Mouse (Mus musculus) forebrain, embryonic 14.5 days (tissue): ENCODE results near the gene Gramd4. TPM values are rescaled to one million over a fixed set of nuclear protein-coding genes. Genes with fewer than 3 reads are reported as not detected.

Experiments used
- ATAC-seq: fragments of 200-750 bp; cut with Nextera tagmentation; 2 replicates; pipeline ENCODE4 v1.8.0; 2017; ENCODE audit warnings: mild to moderate bottlenecking, moderate library complexity
- DNase-seq: peaks from one replicate; pipeline ENCODE4 v3.0.0-alpha.2; 2015; ENCODE audit warnings: low spot score
- H3K27ac ChIP-seq: fragments of 300-500 bp; sonication (generic); 2 replicates; pipeline ENCODE4 v1.5.1; 2014; ENCODE audit warnings: low read depth, mild to moderate bottlenecking, control low read depth, low read length, moderate library complexity
- H3K27me3 ChIP-seq: fragments of 300-500 bp; sonication (generic); replicated peaks from 2 replicates; pipeline ENCODE4 v1.6.1; 2014; ENCODE audit warnings: low read length, control low read depth, mixed read lengths; ENCODE audit not compliant: control insufficient read depth, insufficient read depth
- H3K36me3 ChIP-seq: fragments of 300-500 bp; sonication (generic); 2 replicates; pipeline ENCODE4 v1.6.1; 2014; ENCODE audit warnings: low read length, control low read depth; ENCODE audit not compliant: control insufficient read depth, insufficient read depth
- H3K4me1 ChIP-seq: fragments of 300-500 bp; sonication (generic); 2 replicates; pipeline ENCODE4 v1.6.1; 2014; ENCODE audit warnings: antibody characterized with exemption, low read length, control low read depth; ENCODE audit not compliant: control insufficient read depth, insufficient read depth
- H3K4me2 ChIP-seq: fragments of 300-500 bp; sonication (generic); 2 replicates; pipeline ENCODE4 v1.6.1; 2014; ENCODE audit warnings: mild to moderate bottlenecking, control low read depth, low read length
- H3K4me3 ChIP-seq: fragments of 300-500 bp; sonication (generic); 2 replicates; pipeline ENCODE4 v1.5.1; 2014; ENCODE audit warnings: low read depth, low read length, control low read depth
- H3K9ac ChIP-seq: fragments of 300-500 bp; sonication (generic); 2 replicates; pipeline ENCODE4 v1.6.1; 2014; ENCODE audit warnings: mild to moderate bottlenecking, low read length, control low read depth, moderate library complexity
- H3K9me3 ChIP-seq: fragments of 300-500 bp; sonication (generic); replicated peaks from 2 replicates; pipeline ENCODE4 v1.6.1; 2016; ENCODE audit warnings: low read length, control low read depth, mixed read lengths; ENCODE audit not compliant: control insufficient read depth
- WGBS: fragments of 180-500 bp; shearing (Covaris S2); extraction: QIAGEN DNeasy Blood & Tissue Kit; methylation state at CpG from one replicate; pipeline ENCODE4 v1.1.7; 2014; 5-methylcytosine and 5-hydroxymethylcytosine counted together
- polyA plus RNA-seq: library from polyadenylated mRNA; unstranded; fragments of >200 nt; fragmentation: Nextera tagmentation; extraction: Ambion mirVana; gene quantifications from 2 replicates; pipeline ENCODE4 v1.2.1, GENCODE M21; 2014

Gramd4 gene
- polyA plus RNA-seq, 1 experiment from 2014 or later: 20.7 TPM

DNA sequence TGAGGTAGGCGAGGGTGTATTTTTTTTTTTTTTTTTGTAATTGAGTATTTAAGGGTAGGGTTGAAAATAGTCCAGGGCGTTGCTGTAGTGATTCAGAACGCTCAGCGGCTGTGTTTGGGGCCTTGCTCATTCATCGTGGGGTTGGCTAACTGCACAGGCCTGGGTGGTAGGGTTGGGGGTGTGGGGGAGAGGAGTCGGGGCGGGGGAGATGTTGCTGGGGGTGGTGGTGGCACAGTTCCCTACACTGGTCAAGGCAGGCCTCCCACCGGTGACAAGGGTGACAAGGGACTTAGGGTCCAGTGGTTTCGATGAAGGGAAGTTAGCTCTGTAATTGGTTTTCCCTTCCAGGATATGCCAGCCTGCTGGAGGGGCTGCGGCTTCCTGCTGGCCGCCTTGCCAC is 12.9 kb downstream of the Gramd4 start:
- peak; percentile 79 for ATAC-seq
- Histone ChIP-seq H3K27ac (peak overlapping the region; percentile 72; the same call in 1 of the 2 replicates), H3K9ac (no peak overlapping the region), H3K4me1 (peaks cover 36% of the 10 kb centered on the region), H3K36me3 (no peaks in the 10 kb centered on the region), H3K27me3 (no peaks in the 10 kb centered on the region), H3K4me2 (no peak overlapping the region), H3K4me3 (no peak overlapping the region), H3K9me3 (no peaks in the 10 kb centered on the region)
- WGBS: 14% methylated on average over 11 of the region's 11 CpGs
- DNase-seq: peak; percentile 65

DNA sequence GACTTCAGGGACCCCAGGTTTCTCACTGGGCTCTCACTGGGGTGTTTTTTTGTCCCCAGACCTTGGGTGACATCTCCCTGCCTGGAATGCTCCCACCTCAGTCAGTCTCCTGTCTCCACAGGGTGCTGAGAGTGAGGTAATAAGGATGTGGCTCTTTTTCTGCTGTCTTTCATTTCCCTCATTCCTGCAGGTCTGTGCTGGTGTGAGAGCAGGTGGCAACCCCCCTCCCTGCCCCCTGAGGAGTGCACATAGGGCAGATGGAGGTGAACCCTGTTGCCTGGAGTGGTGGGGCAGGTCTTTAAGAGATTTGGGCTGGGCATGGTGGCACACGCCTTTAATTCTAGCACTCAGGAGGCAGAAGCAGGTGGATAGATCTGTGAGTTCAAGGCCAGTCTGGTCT is 13.7 kb downstream of the Gramd4 start:
- no peaks in the 10 kb centered on the region for H3K36me3 ChIP-seq
- no peak for DNase-seq
- ATAC-seq: no peak
- H3K9ac ChIP-seq: no peak overlapping the region
- no peaks in the 10 kb centered on the region for H3K9me3 ChIP-seq
- no peaks in the 10 kb centered on the region for H3K27me3 ChIP-seq
- H3K4me2 ChIP-seq: no peak overlapping the region
- H3K27ac ChIP-seq: 0 out of 2 replicates have a peak overlapping the region, but pooled peaks have one; percentile 44
- no peak overlapping the region for H3K4me3 ChIP-seq
- WGBS: 81% methylated on average over 1 of the region's 1 CpGs
- H3K4me1 ChIP-seq: peaks cover 36% of the 10 kb centered on the region

DNA sequence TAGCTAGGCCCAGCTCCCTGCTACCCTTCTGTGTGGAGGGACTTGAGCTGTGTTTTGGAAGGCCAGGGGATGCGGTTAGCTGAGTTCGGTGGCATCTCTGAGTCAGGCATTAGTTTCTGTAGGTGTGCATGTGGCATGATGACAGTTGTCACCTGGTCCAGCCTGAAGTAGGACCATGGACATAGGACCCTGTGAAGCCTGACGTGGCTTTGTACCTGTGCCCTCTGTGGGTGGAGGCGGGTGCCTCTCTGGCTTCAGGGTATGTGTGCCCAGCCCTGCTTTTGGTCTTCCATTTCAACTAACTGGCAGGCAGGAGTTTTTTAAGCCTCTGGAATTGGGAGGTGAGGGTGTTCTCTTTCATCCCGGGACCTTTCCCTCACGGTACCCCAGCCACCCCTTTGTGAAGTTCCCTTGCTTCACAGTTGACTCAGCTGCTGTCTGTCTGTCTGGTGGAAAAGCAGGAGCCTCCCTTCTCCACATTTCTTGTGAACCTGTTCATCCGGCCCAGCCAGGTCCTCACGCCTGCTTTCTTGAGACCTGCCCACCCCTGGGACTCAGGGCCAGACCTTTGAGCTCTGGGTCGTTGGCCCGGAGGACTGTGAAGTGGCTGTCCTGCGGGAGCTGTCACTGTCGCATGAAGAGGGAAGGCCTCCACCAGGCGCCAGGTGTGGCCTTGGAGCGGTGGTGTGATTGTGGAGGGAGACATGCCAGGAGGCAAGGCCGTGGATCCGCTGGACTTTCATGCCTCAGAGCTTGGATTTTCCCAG is 16.9 kb downstream of the Gramd4 start:
- WGBS: 91% methylated on average over 16 of the region's 16 CpGs
- ATAC-seq: no peak

DNA sequence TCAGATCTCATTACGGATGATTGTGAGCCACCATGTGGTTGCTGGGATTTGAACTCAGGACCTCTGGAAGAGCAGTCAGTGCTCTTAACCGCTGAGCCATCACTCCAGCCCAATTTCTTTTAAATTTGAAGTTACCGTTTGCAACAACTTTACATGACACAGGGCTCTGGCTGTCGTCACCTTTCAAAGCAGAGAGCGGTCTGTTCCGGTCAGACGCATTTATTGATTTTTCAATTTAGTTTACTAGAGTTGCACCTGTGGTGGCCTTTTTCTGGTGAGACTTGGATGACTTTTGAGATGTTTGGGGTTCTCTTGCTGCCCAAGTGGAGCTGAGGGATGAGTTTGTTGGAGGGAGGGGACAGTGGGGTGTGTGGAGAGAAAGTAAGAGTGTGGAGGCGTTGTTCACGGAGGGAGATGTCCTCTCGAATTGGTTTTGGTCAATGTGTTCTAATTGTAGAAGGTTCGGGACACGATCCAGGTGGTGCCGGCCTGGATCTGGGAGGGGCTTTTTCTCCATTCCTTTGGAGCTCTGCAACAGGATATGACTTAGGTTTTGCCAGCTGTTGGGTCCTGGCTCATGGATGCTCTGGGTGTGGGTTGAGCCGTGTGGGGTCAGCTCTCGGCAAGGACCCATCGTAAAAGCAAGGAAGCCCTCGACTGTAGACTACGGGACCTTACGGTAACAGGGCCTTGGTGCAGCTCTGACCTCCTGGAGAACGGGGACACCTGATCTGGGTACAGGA is 18.0 kb downstream of the Gramd4 start:
- no peaks in the 10 kb centered on the region for H3K36me3 ChIP-seq
- no peak for ATAC-seq
- no peak for DNase-seq
- no peaks in the 10 kb centered on the region for H3K27me3 ChIP-seq
- 95% methylated on average over 20 of the region's 20 CpGs for WGBS
- no peak overlapping the region for H3K9ac ChIP-seq
- H3K27ac ChIP-seq: no peak overlapping the region
- no peak overlapping the region for H3K4me3 ChIP-seq
- no peak overlapping the region for H3K4me2 ChIP-seq
- peaks cover 5% of the 10 kb centered on the region for H3K4me1 ChIP-seq
- H3K9me3 ChIP-seq: no peaks in the 10 kb centered on the region

More for the DNA sequence above, 16.9 kb downstream of the Gramd4 start:
- DNase-seq: no peak
- Histone ChIP-seq H3K9me3 (no peaks in the 10 kb centered on the region), H3K27ac (no peak overlapping the region), H3K9ac (no peak overlapping the region), H3K4me1 (peaks cover 16% of the 10 kb centered on the region), H3K27me3 (no peaks in the 10 kb centered on the region), H3K4me2 (no peak overlapping the region), H3K36me3 (no peaks in the 10 kb centered on the region), H3K4me3 (no peak overlapping the region)

DNA sequence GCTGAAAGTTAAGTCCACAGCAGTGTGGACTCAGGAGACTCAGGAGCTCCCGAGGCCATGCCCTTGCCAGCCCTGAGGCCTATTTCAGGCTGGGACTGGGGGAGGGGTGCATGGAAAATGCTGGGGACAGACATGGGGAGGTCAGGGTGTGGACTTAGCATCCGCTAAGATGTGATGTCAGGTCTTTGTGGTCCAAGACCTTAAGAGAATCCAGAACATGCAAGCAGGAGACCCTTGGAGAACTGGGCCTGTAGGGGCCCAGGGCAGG is 18.5 kb downstream of the Gramd4 start:
- DNase-seq (no peak), ATAC-seq (no peak)
- H3K4me2 ChIP-seq: no peak overlapping the region
- no peaks in the 10 kb centered on the region for H3K27me3 ChIP-seq
- H3K27ac ChIP-seq: no peak overlapping the region
- no peaks in the 10 kb centered on the region for H3K9me3 ChIP-seq
- H3K9ac ChIP-seq: no peak overlapping the region
- H3K36me3 ChIP-seq: no peaks in the 10 kb centered on the region
- H3K4me3 ChIP-seq: no peak overlapping the region
- H3K4me1 ChIP-seq: peaks cover 3% of the 10 kb centered on the region; the same call in 1 of the 2 replicates
- whole genome bisulfite sequencing: 94% methylated on average over 2 of the region's 2 CpGs

DNA sequence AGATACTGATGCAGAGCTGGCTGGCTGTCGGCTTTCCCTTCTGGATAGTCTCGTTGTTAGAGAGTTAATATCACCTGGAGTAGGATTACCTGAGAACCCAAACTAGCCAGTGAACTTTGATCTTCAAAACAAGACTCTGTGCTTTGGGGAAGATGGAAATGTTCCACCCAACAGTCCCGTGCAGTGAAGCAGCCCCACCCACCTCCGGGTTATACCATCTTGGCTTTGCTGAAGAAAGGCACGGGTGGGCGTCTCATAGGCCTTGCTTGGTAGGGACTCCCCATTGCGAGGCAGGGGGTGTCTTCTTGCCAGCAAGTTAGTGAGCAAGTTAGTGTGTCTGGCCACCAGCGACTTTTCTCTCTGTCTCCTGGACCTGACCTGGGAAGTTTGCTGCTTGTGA is 18.9 kb downstream of the Gramd4 start:
- H3K36me3 ChIP-seq: no peaks in the 10 kb centered on the region
- no peak for ATAC-seq
- H3K4me3 ChIP-seq: no peak overlapping the region
- H3K9me3 ChIP-seq: no peaks in the 10 kb centered on the region
- H3K27ac ChIP-seq: no peak overlapping the region
- H3K27me3 ChIP-seq: no peaks in the 10 kb centered on the region
- 82% methylated on average over 8 of the region's 8 CpGs for WGBS
- no peak for DNase-seq
- H3K4me2 ChIP-seq: no peak overlapping the region
- H3K9ac ChIP-seq: no peak overlapping the region
- H3K4me1 ChIP-seq: no peaks in the 10 kb centered on the region; the same call in 1 of the 2 replicates

DNA sequence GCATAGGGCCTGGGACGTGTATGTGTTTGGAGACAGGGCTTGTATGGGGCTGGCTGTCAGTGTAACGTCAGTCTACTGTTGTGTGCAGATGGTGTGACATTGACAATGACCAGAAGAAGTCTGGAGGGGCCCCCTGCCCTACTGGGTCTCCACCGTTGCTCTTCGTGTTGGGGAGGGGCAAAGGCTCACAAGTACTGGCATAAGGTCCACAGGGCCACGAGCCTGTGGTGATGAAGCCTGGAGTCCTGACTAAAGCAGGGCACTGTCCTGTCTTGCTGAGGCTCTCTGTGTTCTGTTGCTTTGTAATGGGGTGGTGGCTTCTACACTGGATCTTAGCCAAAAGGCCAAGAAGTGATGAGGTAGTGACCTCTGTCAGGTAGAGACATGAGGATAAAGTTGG is 20.4 kb downstream of the Gramd4 start:
- Histone ChIP-seq H3K36me3 (no peaks in the 10 kb centered on the region), H3K4me1 (peaks cover 11% of the 10 kb centered on the region), H3K27ac (0 out of 2 replicates have a peak overlapping the region, but pooled peaks have one; percentile 7), H3K4me2 (no peak overlapping the region), H3K9me3 (no peaks in the 10 kb centered on the region), H3K27me3 (no peaks in the 10 kb centered on the region), H3K9ac (no peak overlapping the region), H3K4me3 (no peak overlapping the region)
- ATAC-seq (no peak), DNase-seq (no peak)
- WGBS: 91% methylated on average over 5 of the region's 5 CpGs

DNA sequence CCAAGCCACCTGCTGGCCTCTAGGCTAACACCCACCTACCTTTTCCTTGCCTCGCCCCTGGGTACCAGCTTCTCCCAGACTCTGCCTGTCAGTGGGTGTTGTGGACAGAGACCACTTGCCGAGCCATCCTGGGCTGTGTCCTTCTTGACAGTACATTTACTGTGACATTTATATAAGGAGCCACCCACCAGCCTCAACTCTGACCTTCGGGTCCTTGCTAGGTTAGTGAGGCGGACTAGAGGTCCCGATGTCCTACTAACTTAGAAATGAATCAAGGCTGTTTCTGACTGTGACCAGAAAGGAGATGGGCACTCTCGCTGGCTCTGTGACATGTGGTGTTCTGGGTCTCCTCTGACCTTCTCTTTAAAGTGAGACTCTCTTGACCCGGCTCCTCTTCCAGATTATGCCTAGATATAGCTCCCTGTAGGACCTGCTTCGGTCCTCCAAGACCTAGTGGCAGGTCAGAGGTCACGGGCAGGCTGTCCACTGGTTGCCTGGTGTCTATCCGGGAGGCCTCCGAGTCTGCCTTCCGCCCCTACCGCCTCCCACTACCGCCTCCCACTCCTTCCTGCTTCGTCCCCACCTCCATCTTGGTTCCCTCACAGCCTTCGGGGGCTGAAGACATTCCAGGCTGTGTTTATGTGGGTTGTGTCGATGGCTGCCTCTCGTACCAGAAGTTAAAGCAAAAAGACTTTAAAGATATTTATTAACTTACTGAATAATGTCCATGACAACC is 21.2 kb downstream of the Gramd4 start:
- H3K27me3 ChIP-seq: no peaks in the 10 kb centered on the region
- no peak overlapping the region for H3K27ac ChIP-seq
- 88% methylated on average over 18 of the region's 18 CpGs for WGBS
- no peak overlapping the region for H3K9ac ChIP-seq
- H3K9me3 ChIP-seq: no peaks in the 10 kb centered on the region
- peaks cover 18% of the 10 kb centered on the region for H3K4me1 ChIP-seq
- H3K36me3 ChIP-seq: no peaks in the 10 kb centered on the region
- no peak overlapping the region for H3K4me2 ChIP-seq
- ATAC-seq: no peak
- DNase-seq: no peak
- H3K4me3 ChIP-seq: no peak overlapping the region
